Mouse (Mus musculus): Measurements from ENCODE around the gene Pou2f2.

Pou2f2 gene

GRCm38 (mm10) chr7:25098169-25098568 lies 81.4 kb downstream of the Pou2f2 start:
- POLR2A ChIA-PET = interaction anchor here in 2 of 4 experiments (0.5 to 1.4 kb wide), 9 partner anchors 9 to 624 kb away, joined by 3 to 8 read pairs (median 3); no protein-coding TSS in a partner anchor
- CTCF ChIA-PET = interaction anchor here (0.5 to 2.0 kb wide), 7 partner anchors 8 to 311 kb away, joined by 3 to 11 read pairs (median 4); no protein-coding TSS in a partner anchor

- CTCF ChIA-PET = interaction anchor here in 2 of 4 experiments (0.7 to 1.1 kb wide), 3 partner anchors 10 to 510 kb away, joined by 3 to 4 read pairs (median 4); no protein-coding TSS in a partner anchor
Observed at GRCm38 (mm10) chr7:25089875-25090274, 89.7 kb downstream of the Pou2f2 start.

DNA sequence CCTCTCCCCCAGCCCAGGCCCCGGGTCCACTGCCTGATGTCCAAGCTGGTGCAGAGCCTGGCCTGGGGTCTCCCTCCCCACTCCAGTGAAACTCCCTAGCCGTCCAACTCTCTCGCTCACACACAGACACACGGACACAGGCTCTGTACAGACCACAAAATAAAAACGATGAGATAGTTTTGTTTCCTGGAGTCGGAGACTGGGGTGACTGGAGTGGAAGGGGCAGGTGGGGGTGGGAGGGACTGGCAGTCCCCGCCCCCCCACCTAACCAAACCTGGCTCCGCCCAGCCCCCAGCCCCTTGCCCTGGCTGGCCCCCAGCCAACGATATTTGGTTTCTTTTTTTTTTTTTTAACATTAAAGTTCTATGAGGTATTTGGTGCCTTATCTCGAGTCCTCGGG lies 90.6 kb downstream of the Pou2f2 start:
- ChIA-PET POLR2A (interaction anchor here in 2 of 4 experiments (0.5 to 0.9 kb wide), 4 partner anchors 10 to 1693 kb away, joined by 4 to 5 read pairs (median 4); partner anchors contain the start of gene Cic (in 1 of the 2)), CTCF (interaction anchor here in 2 of 4 experiments (0.5 to 1.1 kb wide), 4 partner anchors 10 to 510 kb away, joined by 3 to 4 read pairs (median 4); no protein-coding TSS in a partner anchor)

More at GRCm38 (mm10) chr7:25089875-25090274, 89.7 kb downstream of the Pou2f2 start:
- POLR2A ChIA-PET = interaction anchor here in 2 of 4 experiments (0.6 to 5.3 kb wide), 4 partner anchors 9 to 178 kb away, joined by 4 to 20 read pairs (median 4); partner anchors contain the start of gene Cic (in 1 of the 2)

- ChIA-PET POLR2A (interaction anchor here in 1 of 4 experiments (0.5 to 1.0 kb wide), 2 partner anchors 15 to 1693 kb away, joined by 3 to 4 read pairs; no protein-coding TSS in a partner anchor), CTCF (interaction anchor here in 2 of 4 experiments (0.5 to 1.6 kb wide), 5 partner anchors 11 to 120 kb away, joined by 3 to 5 read pairs (median 4); no protein-coding TSS in a partner anchor)
Observed at GRCm38 (mm10) chr7:25088531-25088930, 91.0 kb downstream of the Pou2f2 start.

GRCm38 (mm10) chr7:25087972-25088371 lies 91.6 kb downstream of the Pou2f2 start:
- ChIA-PET POLR2A (interaction anchor here in 3 of 4 experiments (0.5 to 1.5 kb wide), 7 partner anchors 15 to 204 kb away, joined by 3 to 5 read pairs (median 3); partner anchors contain the start of gene Rps19 (in 1 of the 3)), CTCF (interaction anchor here (0.6 to 1.6 kb wide), 6 partner anchors 11 to 150 kb away, joined by 3 to 6 read pairs (median 4); partner anchors contain the start of gene Gsk3a (in 1 of the 4))

DNA sequence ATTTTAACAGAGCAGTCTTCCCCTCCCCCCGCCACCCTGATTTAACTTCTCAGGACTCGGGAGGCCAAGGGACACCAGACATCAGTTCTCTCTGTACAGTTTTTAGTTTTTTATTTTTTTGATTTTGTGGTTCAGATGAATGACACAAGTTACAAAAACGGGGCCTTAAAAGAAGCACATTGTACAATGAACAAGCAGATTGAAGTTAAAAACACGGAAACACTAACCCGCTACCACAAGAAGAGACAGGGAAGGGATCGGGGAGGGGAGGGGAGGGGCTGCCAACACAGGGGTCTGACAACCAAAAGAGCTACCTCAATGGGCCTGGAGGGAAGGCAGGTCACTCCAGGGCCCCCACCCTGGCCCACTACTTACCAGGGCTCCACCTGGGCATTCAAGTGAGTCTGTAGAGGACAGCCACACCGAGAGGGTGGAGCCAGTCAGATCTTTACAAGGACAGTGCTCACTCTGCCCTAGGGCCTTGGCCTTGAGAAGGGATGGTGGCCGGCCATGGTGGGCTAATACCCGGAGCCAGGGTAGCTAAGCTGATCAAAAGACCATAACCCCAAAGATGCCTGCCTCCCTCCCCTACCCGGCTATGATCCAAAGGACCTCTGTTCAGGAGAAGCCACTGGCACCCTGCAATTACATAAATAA lies 92.1 kb downstream of the Pou2f2 start:
- POLR2A ChIA-PET = interaction anchor here in 3 of 4 experiments (0.5 to 1.5 kb wide), 9 partner anchors 10 to 234 kb away, joined by 3 to 5 read pairs (median 3); partner anchors contain the start of gene Rps19 (in 1 of the 3)
- CTCF ChIA-PET = interaction anchor here (0.6 to 1.6 kb wide), 5 partner anchors 12 to 151 kb away, joined by 3 to 6 read pairs (median 4); partner anchors contain the start of gene Gsk3a (in 1 of the 4)

DNA sequence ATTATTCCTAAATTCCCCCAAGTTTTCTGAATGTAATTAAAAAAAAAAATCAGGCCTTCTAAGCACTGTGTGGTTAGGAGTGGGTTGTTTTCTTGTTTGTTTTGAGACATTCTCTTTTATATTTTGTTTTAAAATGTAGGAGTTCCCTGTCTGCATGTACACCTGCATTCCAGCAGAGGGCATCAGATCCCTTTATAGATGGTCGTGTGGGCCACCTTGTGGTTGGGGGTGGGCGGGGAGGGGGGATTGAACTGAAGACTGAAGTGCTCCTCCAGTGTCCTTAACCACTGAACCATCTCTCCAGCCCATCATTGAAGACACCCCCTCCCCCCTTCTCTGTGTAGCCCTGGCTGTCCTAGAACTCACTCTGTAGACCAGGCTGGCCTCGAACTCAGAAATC lies 92.9 kb downstream of the Pou2f2 start:
- POLR2A ChIA-PET = interaction anchor here in 3 of 4 experiments (0.6 to 1.5 kb wide), 6 partner anchors 8 to 203 kb away, joined by 3 to 4 read pairs (median 3); partner anchors contain the start of gene Rps19 (in 1 of the 3)
- CTCF ChIA-PET = interaction anchor here in 2 of 4 experiments (1.4 to 1.6 kb wide), 2 partner anchors 8 to 13 kb away, joined by 4 read pairs; no protein-coding TSS in a partner anchor

DNA sequence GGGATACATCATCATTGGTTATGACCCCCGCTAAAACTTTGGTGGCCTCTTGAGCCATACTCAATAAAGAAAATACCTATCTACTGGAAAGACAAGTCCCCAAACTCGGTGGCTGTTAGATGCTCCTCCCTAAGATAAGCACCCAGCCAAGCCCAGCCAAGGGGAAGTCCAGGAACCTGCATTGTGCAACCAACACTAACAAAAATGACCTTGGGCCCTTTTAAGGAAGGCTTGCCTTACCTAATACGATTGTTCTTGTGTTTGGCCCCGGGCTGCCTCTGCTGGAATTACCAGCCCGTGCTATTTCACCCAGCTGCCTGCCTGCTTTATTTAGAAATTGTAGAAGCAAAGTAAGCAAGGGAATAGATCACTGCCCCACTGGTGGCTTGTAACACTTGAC lies 94.9 kb downstream of the Pou2f2 start:
- ChIA-PET CTCF (interaction anchor here in 1 of 4 experiments (0.7 to 1.1 kb wide), 2 partner anchors 23 to 287 kb away, joined by 3 read pairs; no protein-coding TSS in a partner anchor), POLR2A (interaction anchor here in 1 of 4 experiments (1.0 kb wide), 1 partner anchor 8 kb away, joined by 4 read pairs; no protein-coding TSS in a partner anchor)

GRCm38 (mm10) chr7:25082510-25082909 lies 97.0 kb downstream of the Pou2f2 start:
- CTCF ChIA-PET = interaction anchor here (0.6 to 5.2 kb wide), 14 partner anchors 11 to 114 kb away, joined by 3 to 56 read pairs (median 4); no protein-coding TSS in a partner anchor
- POLR2A ChIA-PET = interaction anchor here in 3 of 4 experiments (0.7 to 5.0 kb wide), 10 partner anchors 11 to 297 kb away, joined by 3 to 27 read pairs (median 4); partner anchors contain the start of gene Rps19 (in 1 of the 3)

GRCm38 (mm10) chr7:25080431-25080830 lies 99.1 kb downstream of the Pou2f2 start:
- POLR2A ChIA-PET = interaction anchor here in 3 of 4 experiments (0.7 to 5.0 kb wide), 12 partner anchors 12 to 188 kb away, joined by 3 to 27 read pairs (median 4); partner anchors contain the start of gene Rabac1 (in 1 of the 3)
- CTCF ChIA-PET = interaction anchor here (0.9 to 5.2 kb wide), 8 partner anchors 13 to 481 kb away, joined by 3 to 56 read pairs (median 4); no protein-coding TSS in a partner anchor

DNA sequence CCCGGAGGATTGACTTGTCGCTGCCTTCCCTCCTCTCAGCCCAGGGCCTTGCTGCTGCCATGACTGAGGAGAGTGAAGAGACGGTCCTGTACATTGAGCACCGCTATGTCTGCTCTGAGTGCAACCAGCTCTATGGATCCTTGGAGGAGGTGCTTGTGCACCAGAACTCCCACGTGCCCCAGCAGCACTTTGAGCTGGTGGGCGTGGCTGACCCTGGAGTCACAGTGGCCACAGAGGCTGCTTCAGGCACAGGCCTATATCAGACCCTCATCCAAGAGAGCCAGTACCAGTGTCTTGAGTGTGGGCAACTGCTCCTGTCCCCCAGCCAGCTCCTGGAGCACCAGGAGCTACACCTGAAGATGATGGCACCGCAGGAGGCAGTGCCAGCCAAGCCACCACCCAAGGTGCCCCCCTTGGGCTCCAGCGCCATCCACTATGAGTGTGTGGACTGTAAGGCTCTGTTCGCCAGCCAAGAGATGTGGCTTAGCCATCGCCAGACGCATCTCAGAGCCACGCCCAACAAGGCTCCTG lies 100.0 kb downstream of the Pou2f2 start:
- ChIA-PET CTCF (interaction anchor here (0.6 to 5.2 kb wide), 10 partner anchors 9 to 481 kb away, joined by 3 to 56 read pairs (median 3); no protein-coding TSS in a partner anchor), POLR2A (interaction anchor here in 3 of 4 experiments (0.7 to 5.0 kb wide), 13 partner anchors 13 to 316 kb away, joined by 3 to 27 read pairs (median 4); partner anchors contain the start of gene Rabac1 (in 1 of the 3))

GRCm38 (mm10) chr7:25077414-25077755 lies 102.1 kb downstream of the Pou2f2 start:
- CTCF ChIA-PET = interaction anchor here in 2 of 4 experiments (0.6 to 1.6 kb wide), 3 partner anchors 10 to 239 kb away, joined by 3 to 12 read pairs (median 3); partner anchors contain the start of gene Megf8 (in 1 of the 2)
- POLR2A ChIA-PET = interaction anchor here (0.6 to 3.1 kb wide), 36 partner anchors 7 to 547 kb away, joined by 3 to 26 read pairs (median 5); partner anchors contain the start of genes Rabac1 (in 2 of the 4), Irgq (in 1 of the 4), Megf8 (in 1 of the 4) and Pafah1b3 (in 1 of the 4)

- ChIA-PET POLR2A (interaction anchor here (0.6 to 3.1 kb wide), 73 partner anchors 8 to 677 kb away, joined by 3 to 26 read pairs (median 4); partner anchors contain the start of genes Rabac1 (in 2 of the 4), Cic (in 1 of the 4), Dmrtc2 (in 1 of the 4) and Irgq (in 1 of the 4)), CTCF (interaction anchor here (0.5 to 1.9 kb wide), 25 partner anchors 8 to 434 kb away, joined by 3 to 22 read pairs (median 4); partner anchors contain the start of genes Megf8 (in 1 of the 4) and Rabac1 (in 1 of the 4))
Observed at GRCm38 (mm10) chr7:25076663-25077413, 102.7 kb downstream of the Pou2f2 start.

GRCm38 (mm10) chr7:25076296-25076662 lies 103.2 kb downstream of the Pou2f2 start:
- ChIA-PET CTCF (interaction anchor here in 3 of 4 experiments (0.5 to 1.9 kb wide), 19 partner anchors 8 to 434 kb away, joined by 3 to 22 read pairs (median 4); partner anchors contain the start of genes Megf8 (in 1 of the 3) and Rabac1 (in 1 of the 3)), POLR2A (interaction anchor here (0.6 to 3.1 kb wide), 68 partner anchors 8 to 677 kb away, joined by 3 to 26 read pairs (median 4); partner anchors contain the start of genes Cic (in 1 of the 4), Dmrtc2 (in 1 of the 4), Irgq (in 1 of the 4) and Lypd4 (in 1 of the 4))

DNA sequence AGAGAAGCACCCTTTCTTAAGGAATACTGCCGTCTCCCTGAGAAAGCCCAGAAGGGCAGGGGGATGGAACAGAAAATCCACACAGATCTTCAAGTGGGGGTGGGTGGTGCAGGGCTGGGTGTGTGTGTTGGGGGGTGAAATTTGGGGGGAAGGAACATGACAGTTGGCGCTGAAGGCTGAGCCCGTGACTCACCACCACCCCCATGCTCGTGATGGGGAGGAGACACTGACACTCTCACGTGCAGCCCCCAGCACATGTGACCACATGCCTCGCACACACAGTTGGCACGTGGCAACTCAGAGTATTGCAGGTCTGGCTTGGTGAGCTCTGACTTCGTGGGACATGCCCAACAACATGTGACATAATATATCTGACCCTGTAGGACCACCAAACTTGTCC lies 105.6 kb downstream of the Pou2f2 start:
- CTCF ChIA-PET = interaction anchor here in 1 of 4 experiments (1.2 kb wide), 1 partner anchor 20 kb away, joined by 8 read pairs; no protein-coding TSS in a partner anchor

GRCm38 (mm10) chr7:25072716-25073390 lies 106.7 kb downstream of the Pou2f2 start:
- CTCF ChIA-PET = interaction anchor here in 1 of 4 experiments (0.5 to 1.2 kb wide), 2 partner anchors 22 to 341 kb away, joined by 3 to 8 read pairs; no protein-coding TSS in a partner anchor
- POLR2A ChIA-PET = interaction anchor here in 2 of 4 experiments (0.8 to 1.5 kb wide), 3 partner anchors 15 to 229 kb away, joined by 3 to 8 read pairs (median 3); partner anchors contain the start of genes Cic (in 1 of the 2) and Prr19 (in 1 of the 2)

More for the DNA sequence above, 105.6 kb downstream of the Pou2f2 start:
- POLR2A ChIA-PET = interaction anchor here in 3 of 4 experiments (0.5 to 1.7 kb wide), 9 partner anchors 14 to 749 kb away, joined by 3 to 8 read pairs (median 4); partner anchors contain the start of genes Cic (in 1 of the 3) and Prr19 (in 1 of the 3)
